Mouse (Mus musculus): ENCODE results near the gene Lmntd1. TPM values are rescaled to one million over a fixed set of nuclear protein-coding genes. Genes with fewer than 3 reads are reported as not detected.

The Lmntd1 gene
- polyA plus RNA-seq, 2 experiments, result 0.79 to 0.88 TPM

DNA sequence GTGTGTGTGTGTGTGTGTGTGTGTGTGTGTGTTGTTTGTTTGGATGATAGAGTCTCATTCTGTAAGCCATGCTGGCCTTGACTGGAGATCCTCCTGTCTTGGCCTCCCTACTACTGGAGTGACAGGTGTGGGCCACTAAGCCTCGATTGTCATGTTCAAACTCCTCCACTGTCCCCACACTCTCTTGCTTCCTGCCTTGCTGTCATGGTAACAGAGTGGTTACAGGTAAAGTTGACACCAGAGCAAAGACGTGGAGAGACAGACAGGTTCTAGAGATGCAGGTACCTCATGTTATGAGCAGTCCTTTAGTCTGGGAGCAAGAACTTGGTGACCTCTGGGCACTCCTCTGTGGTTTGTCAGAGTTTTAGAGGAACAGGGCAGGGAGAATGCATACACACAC, 239.7 kb downstream of the Lmntd1 start:
- no peaks in the 10 kb centered on the region for H3K36me3 ChIP-seq (ENCODE audit: control insufficient read depth, insufficient read depth, low read length)
- no peak overlapping the region for H3K27ac ChIP-seq (replicated peaks; ENCODE audit: low read depth, low read length)
- H3K4me3 ChIP-seq (replicated peaks; ENCODE audit: low read length), result no peak overlapping the region
- H3K4me2 ChIP-seq (replicated peaks; ENCODE audit: low read depth, low read length, severe bottlenecking), result no peak overlapping the region
- no peak overlapping the region for H3K9ac ChIP-seq (ENCODE audit: low read depth, low read length, severe bottlenecking)
- H3K27me3 ChIP-seq (ENCODE audit: control insufficient read depth, insufficient read depth, low read length), result no peaks in the 10 kb centered on the region
- TF ChIP-seq POLR2A (IDR thresholded peaks at IDR 0.05; ENCODE audit: borderline replicate concordance, extremely low read depth, insufficient read depth, insufficient read length), result no peak
- 64% methylated on average over 2 of the region's 2 CpGs for WGBS
- H3K4me1 ChIP-seq (ENCODE audit: control insufficient read depth, insufficient read depth, low read length), result peaks cover 12% of the 10 kb centered on the region
- H3K9me3 ChIP-seq (ENCODE audit: control insufficient read depth, low read length), result no peaks in the 10 kb centered on the region
- DNase-seq (ENCODE audit: low spot score) (no peak), ATAC-seq (ENCODE audit: low FRiP score, low read depth) (no peak)

DNA sequence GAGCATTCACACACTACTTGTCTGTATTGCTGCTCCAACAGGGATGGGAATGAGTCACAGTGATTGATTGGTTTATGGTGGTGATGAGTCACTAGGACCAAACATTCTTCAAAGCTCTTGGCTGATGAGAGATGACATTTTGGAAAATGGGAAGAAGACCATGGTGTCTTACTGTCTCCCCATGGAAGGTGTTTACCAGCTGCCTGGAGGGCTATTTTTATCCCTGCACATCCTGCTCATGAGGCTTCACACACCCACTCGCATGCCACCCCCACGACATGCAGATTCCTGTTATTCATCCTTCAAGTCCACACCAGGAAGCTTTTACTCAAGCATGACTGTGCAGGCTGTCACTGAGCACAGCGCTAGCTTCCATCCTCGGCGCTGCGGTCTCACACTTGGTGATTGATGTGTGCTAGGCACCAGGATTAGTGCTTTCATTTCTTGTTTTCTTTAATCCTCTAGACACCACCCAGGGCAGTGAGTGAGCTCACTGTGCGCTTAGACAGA, 240.4 kb downstream of the Lmntd1 start:
- no peak overlapping the region for H3K4me2 ChIP-seq (replicated peaks; ENCODE audit: low read depth, low read length, severe bottlenecking)
- no peak for TF ChIP-seq POLR2A (IDR thresholded peaks at IDR 0.05; ENCODE audit: borderline replicate concordance, extremely low read depth, insufficient read depth, insufficient read length)
- no peak overlapping the region for H3K27ac ChIP-seq (replicated peaks; ENCODE audit: low read depth, low read length)
- no peak overlapping the region for H3K9ac ChIP-seq (ENCODE audit: low read depth, low read length, severe bottlenecking)
- peaks cover 6% of the 10 kb centered on the region for H3K4me1 ChIP-seq (ENCODE audit: control insufficient read depth, insufficient read depth, low read length)
- no peak for ATAC-seq (ENCODE audit: low FRiP score, low read depth)
- WGBS, result 58% methylated on average over 7 of the region's 7 CpGs
- H3K4me3 ChIP-seq (replicated peaks; ENCODE audit: low read length), result no peak overlapping the region
- H3K36me3 ChIP-seq (ENCODE audit: control insufficient read depth, insufficient read depth, low read length), result no peaks in the 10 kb centered on the region
- no peak for DNase-seq (ENCODE audit: low spot score)
- H3K27me3 ChIP-seq (ENCODE audit: control insufficient read depth, insufficient read depth, low read length), result no peaks in the 10 kb centered on the region
- no peaks in the 10 kb centered on the region for H3K9me3 ChIP-seq (ENCODE audit: control insufficient read depth, low read length)

DNA sequence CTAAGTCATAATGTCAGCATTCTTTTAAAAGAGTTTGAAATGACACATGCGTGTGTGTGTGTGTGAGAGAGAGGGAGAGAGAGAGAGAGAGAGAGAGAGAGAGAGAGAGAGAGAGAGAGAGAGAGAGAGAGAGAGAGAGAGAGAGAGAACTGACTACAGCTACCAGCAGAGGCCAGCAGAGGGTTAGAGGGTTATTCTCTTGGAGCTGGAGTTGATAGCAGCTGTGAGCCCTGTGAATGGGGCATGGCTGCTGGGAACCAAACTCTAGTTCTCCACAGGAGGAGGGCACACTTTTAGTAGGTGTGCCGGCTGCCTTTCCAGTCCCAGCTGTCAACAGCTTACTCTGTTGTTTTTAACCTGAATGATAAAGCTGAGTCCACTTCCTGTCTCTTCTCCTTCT, 242.1 kb downstream of the Lmntd1 start:
- Histone ChIP-seq H3K4me3 (replicated peaks; ENCODE audit: low read length) (no peak overlapping the region), H3K9ac (ENCODE audit: low read depth, low read length, severe bottlenecking) (no peak overlapping the region), H3K36me3 (ENCODE audit: control insufficient read depth, insufficient read depth, low read length) (no peaks in the 10 kb centered on the region), H3K4me1 (ENCODE audit: control insufficient read depth, insufficient read depth, low read length) (peaks cover 5% of the 10 kb centered on the region; the same call in 1 of the 2 replicates), H3K27ac (replicated peaks; ENCODE audit: low read depth, low read length) (no peak overlapping the region), H3K9me3 (ENCODE audit: control insufficient read depth, low read length) (no peaks in the 10 kb centered on the region), H3K4me2 (replicated peaks; ENCODE audit: low read depth, low read length, severe bottlenecking) (no peak overlapping the region), H3K27me3 (ENCODE audit: control insufficient read depth, insufficient read depth, low read length) (no peaks in the 10 kb centered on the region)
- no peak for ATAC-seq (ENCODE audit: low FRiP score, low read depth)
- 50% methylated on average over 2 of the region's 2 CpGs for WGBS
- DNase-seq (ENCODE audit: low spot score), result no peak
- TF ChIP-seq POLR2A (IDR thresholded peaks at IDR 0.05; ENCODE audit: borderline replicate concordance, extremely low read depth, insufficient read depth, insufficient read length), result no peak

DNA sequence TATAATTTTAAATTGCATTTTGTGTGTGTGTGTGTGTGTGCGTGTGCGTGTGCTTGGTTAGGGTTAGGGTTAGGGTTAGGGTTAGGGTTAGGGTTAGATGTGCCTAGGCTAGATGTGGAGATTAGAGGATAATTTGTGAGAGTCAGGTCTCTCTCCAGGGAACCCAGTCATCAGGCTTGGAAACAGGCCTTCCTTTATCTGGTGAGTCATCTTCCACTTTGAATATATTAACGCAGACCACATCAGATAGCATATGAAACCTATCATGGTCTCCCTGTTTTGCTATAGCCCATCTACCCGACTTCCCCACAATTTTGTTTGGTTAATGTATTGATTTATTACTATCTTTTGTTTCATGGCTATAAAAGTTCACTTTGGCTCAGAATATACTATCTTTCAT, 242.5 kb downstream of the Lmntd1 start:
- Histone ChIP-seq H3K27me3 (ENCODE audit: control insufficient read depth, insufficient read depth, low read length) (no peaks in the 10 kb centered on the region), H3K4me2 (replicated peaks; ENCODE audit: low read depth, low read length, severe bottlenecking) (no peak overlapping the region), H3K27ac (replicated peaks; ENCODE audit: low read depth, low read length) (no peak overlapping the region), H3K36me3 (ENCODE audit: control insufficient read depth, insufficient read depth, low read length) (no peaks in the 10 kb centered on the region), H3K4me1 (ENCODE audit: control insufficient read depth, insufficient read depth, low read length) (peaks cover 5% of the 10 kb centered on the region; the same call in 1 of the 2 replicates), H3K9ac (ENCODE audit: low read depth, low read length, severe bottlenecking) (no peak overlapping the region), H3K4me3 (replicated peaks; ENCODE audit: low read length) (no peak overlapping the region), H3K9me3 (ENCODE audit: control insufficient read depth, low read length) (no peaks in the 10 kb centered on the region)
- 80% methylated on average over 4 of the region's 4 CpGs for WGBS
- DNase-seq (ENCODE audit: low spot score) (no peak), ATAC-seq (ENCODE audit: low FRiP score, low read depth) (no peak)
- no peak for TF ChIP-seq POLR2A (IDR thresholded peaks at IDR 0.05; ENCODE audit: borderline replicate concordance, extremely low read depth, insufficient read depth, insufficient read length)

DNA sequence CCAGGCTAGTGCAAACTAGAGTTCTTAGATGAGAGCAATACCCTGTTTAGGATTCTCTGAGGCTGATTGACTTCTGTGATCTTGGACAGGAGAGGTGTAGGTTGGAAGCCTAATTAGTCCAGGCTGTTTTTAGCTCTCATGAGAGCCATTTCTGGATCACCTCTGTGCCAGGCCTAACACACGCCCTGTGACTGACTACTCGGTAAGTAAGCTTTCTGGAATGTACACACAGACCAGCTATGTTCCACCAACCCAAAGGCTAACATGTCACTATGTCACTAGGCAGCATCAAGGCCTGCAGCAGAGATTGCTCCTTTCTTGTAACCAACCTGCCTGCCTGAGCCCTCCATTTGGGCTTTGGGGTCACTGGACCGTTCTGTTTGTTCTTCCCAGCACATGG, 243.8 kb downstream of the Lmntd1 start:
- no peak for ATAC-seq (ENCODE audit: low FRiP score, low read depth)
- no peak overlapping the region for H3K4me3 ChIP-seq (replicated peaks; ENCODE audit: low read length)
- peaks cover 5% of the 10 kb centered on the region; the same call in 1 of the 2 replicates for H3K4me1 ChIP-seq (ENCODE audit: control insufficient read depth, insufficient read depth, low read length)
- H3K27me3 ChIP-seq (ENCODE audit: control insufficient read depth, insufficient read depth, low read length), result no peaks in the 10 kb centered on the region
- no peak overlapping the region for H3K27ac ChIP-seq (replicated peaks; ENCODE audit: low read depth, low read length)
- H3K9ac ChIP-seq (ENCODE audit: low read depth, low read length, severe bottlenecking), result no peak overlapping the region
- no peak for TF ChIP-seq POLR2A (IDR thresholded peaks at IDR 0.05; ENCODE audit: borderline replicate concordance, extremely low read depth, insufficient read depth, insufficient read length)
- no peak overlapping the region for H3K4me2 ChIP-seq (replicated peaks; ENCODE audit: low read depth, low read length, severe bottlenecking)
- 61% methylated on average over 3 of the region's 3 CpGs for WGBS
- H3K36me3 ChIP-seq (ENCODE audit: control insufficient read depth, insufficient read depth, low read length), result no peaks in the 10 kb centered on the region
- no peak for DNase-seq (ENCODE audit: low spot score)
- H3K9me3 ChIP-seq (ENCODE audit: control insufficient read depth, low read length), result no peaks in the 10 kb centered on the region

DNA sequence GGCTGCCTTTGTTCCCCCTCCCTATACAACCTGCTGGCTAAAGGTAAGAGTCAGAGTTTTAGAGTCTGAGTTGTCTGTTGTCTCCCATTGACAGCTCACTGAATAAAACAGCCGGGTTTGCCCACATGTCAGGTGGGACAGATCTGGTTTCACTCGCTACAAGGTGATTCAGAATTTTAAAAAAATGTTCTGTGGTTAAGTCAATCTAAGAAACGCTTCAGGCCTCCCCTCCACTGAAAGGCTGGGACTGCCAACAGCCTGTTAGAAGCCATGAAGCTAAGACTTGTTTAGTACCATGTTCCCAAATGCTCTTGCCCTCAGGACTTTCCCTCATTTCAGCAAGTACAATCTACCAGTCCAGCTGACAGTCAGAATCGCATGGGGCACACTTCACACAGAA, 244.8 kb downstream of the Lmntd1 start:
- peak; percentile 25; the same call in 1 of the 2 replicates for ATAC-seq (ENCODE audit: low FRiP score, low read depth)
- Histone ChIP-seq H3K4me1 (ENCODE audit: control insufficient read depth, insufficient read depth, low read length) (peaks cover 9% of the 10 kb centered on the region), H3K27me3 (ENCODE audit: control insufficient read depth, insufficient read depth, low read length) (no peaks in the 10 kb centered on the region), H3K9ac (ENCODE audit: low read depth, low read length, severe bottlenecking) (no peak overlapping the region), H3K4me2 (replicated peaks; ENCODE audit: low read depth, low read length, severe bottlenecking) (no peak overlapping the region), H3K36me3 (ENCODE audit: control insufficient read depth, insufficient read depth, low read length) (no peaks in the 10 kb centered on the region), H3K9me3 (ENCODE audit: control insufficient read depth, low read length) (no peaks in the 10 kb centered on the region), H3K4me3 (replicated peaks; ENCODE audit: low read length) (no peak overlapping the region), H3K27ac (replicated peaks; ENCODE audit: low read depth, low read length) (no peak overlapping the region)
- TF ChIP-seq POLR2A (IDR thresholded peaks at IDR 0.05; ENCODE audit: borderline replicate concordance, extremely low read depth, insufficient read depth, insufficient read length), result no peak
- WGBS, result 32% methylated on average over 4 of the region's 4 CpGs
- DNase-seq (ENCODE audit: low spot score), result no peak
